Mouse (Mus musculus): ENCODE results near the gene Ppp2r5e. TPM values are rescaled to one million over a fixed set of nuclear protein-coding genes. Genes with fewer than 3 reads are reported as not detected.

Gene Ppp2r5e
- total and polyA plus RNA-seq, 3 experiments, result 9.1 to 32.9 (median 32.6) TPM

DNA sequence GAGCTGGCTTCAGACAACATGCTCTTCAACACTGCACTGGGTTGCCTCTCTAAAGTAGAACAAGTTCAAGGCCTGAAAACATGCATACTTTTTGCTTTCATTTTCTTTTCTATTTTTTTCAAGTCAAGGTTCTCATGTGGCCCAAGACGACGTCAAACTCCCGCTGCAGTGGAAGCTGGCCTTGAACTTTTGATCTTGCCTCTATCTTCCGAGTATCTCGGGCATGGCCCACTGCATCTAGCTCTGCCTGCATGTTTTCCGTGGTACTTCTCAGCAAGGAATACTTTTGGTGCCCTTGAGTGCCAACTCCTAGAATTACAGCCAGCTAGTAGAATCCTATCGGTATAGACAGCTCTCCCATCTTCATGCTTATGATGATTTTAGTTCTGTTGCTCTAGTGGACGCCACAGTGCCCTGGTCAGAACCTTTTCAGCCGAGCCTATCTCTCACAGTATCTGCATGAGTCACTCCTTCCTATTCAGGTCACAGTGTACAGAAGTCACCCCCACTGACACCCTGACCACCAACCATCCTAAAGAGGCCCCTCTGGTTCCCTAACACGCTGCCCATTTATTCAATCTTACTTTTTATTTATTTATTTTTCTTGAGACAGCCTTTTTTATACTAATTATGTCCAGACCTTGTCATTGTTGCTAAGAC is 39.9 kb upstream of the Ppp2r5e start:
- DNase-seq, result no peak
- H3K79me2 ChIP-seq (replicated peaks; ENCODE audit: control insufficient read depth, insufficient read depth, low read length), result no peaks in the 10 kb centered on the region
- TF ChIP-seq CTCF (IDR thresholded peaks at IDR 0.05) (no peak), EP300 (IDR thresholded peaks at IDR 0.05; ENCODE audit: insufficient read depth, low read depth, low read length) (no peak)
- no peak overlapping the region for H3K9ac ChIP-seq (ENCODE audit: low read depth, low read length)
- H3K27me3 ChIP-seq (ENCODE audit: control insufficient read depth, insufficient read depth, low read length), result no peaks in the 10 kb centered on the region
- no peak overlapping the region for H3K27ac ChIP-seq
- no peaks in the 10 kb centered on the region for H3K36me3 ChIP-seq (ENCODE audit: control insufficient read depth, insufficient read depth, low read length)
- WGBS, result 79% methylated on average over 10 of the region's 10 CpGs
- H3K4me1 ChIP-seq (ENCODE audit: control insufficient read depth, insufficient read depth, low read length), result no peaks in the 10 kb centered on the region
- intact Hi-C loops (cut with DNase I), result no loop called here
- H3K4me3 ChIP-seq, result no peak overlapping the region

DNA sequence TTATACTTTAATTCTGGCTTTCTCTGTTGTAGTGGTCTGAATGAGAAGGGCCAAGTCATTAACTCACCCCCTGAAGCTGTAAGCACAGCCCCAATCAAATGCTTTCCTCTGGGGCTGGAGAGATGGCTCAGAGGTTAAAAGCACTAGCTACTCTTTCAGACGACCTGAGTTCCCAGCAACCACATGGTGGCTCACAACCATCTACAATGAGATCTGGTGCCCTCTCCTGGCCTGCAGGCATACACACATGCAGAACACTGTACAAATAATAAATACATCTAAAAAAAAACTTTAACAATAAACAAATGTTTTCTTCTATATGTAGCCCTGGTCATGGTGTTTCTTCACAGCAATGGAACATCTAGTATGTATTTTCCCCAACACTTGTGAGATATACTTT is 33.6 kb upstream of the Ppp2r5e start:
- Histone ChIP-seq H3K36me3 (ENCODE audit: control insufficient read depth, insufficient read depth, low read length) (no peaks in the 10 kb centered on the region), H3K27ac (no peak overlapping the region), H3K4me3 (no peak overlapping the region), H3K27me3 (ENCODE audit: control insufficient read depth, insufficient read depth, low read length) (no peaks in the 10 kb centered on the region), H3K79me2 (replicated peaks; ENCODE audit: control insufficient read depth, insufficient read depth, low read length) (no peaks in the 10 kb centered on the region), H3K4me1 (ENCODE audit: control insufficient read depth, insufficient read depth, low read length) (no peaks in the 10 kb centered on the region), H3K9ac (ENCODE audit: low read depth, low read length) (no peak overlapping the region)
- WGBS, result 71% methylated on average over 1 of the region's 1 CpGs
- DNase-seq, result no peak
- intact Hi-C loops (cut with DNase I), result no loop called here
- TF ChIP-seq CTCF (IDR thresholded peaks at IDR 0.05) (peak; percentile 30; the same call in 1 of the 2 replicates), EP300 (IDR thresholded peaks at IDR 0.05; ENCODE audit: insufficient read depth, low read depth, low read length) (no peak), POLR2A (IDR thresholded peaks at IDR 0.05; ENCODE audit: insufficient read depth, low read depth, low read length) (no peak)

DNA sequence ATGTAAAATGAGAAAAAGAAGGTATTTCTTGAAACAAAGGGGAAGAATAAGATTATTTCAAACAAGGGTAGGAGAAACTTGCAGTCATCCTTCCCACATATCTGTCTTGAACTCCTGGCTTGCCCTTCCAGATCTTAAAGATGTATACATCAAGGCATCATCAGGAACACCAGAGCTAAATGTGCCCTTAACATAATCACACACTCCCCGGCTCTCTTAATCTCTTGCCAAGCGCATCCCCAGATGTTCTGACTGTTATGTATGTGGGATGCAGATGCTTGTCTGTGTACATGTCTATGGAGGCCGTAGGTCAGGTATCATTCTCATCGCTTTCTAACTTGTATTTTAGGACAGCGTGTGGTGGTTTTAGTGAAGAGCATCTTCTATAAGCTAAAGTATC is 27.2 kb upstream of the Ppp2r5e start:
- no peak overlapping the region for H3K4me3 ChIP-seq
- no peaks in the 10 kb centered on the region for H3K36me3 ChIP-seq (ENCODE audit: control insufficient read depth, insufficient read depth, low read length)
- WGBS, result 88% methylated on average over 5 of the region's 5 CpGs
- no peak overlapping the region for H3K27ac ChIP-seq
- H3K79me2 ChIP-seq (replicated peaks; ENCODE audit: control insufficient read depth, insufficient read depth, low read length), result no peaks in the 10 kb centered on the region
- no peaks in the 10 kb centered on the region for H3K4me1 ChIP-seq (ENCODE audit: control insufficient read depth, insufficient read depth, low read length)
- no peaks in the 10 kb centered on the region for H3K27me3 ChIP-seq (ENCODE audit: control insufficient read depth, insufficient read depth, low read length)
- TF ChIP-seq POLR2A (IDR thresholded peaks at IDR 0.05; ENCODE audit: insufficient read depth, low read depth, low read length) (no peak), CTCF (IDR thresholded peaks at IDR 0.05) (no peak), EP300 (IDR thresholded peaks at IDR 0.05; ENCODE audit: insufficient read depth, low read depth, low read length) (no peak)
- DNase-seq, result no peak
- intact Hi-C loops (cut with DNase I), result no loop called here
- H3K9ac ChIP-seq (ENCODE audit: low read depth, low read length), result no peak overlapping the region

DNA sequence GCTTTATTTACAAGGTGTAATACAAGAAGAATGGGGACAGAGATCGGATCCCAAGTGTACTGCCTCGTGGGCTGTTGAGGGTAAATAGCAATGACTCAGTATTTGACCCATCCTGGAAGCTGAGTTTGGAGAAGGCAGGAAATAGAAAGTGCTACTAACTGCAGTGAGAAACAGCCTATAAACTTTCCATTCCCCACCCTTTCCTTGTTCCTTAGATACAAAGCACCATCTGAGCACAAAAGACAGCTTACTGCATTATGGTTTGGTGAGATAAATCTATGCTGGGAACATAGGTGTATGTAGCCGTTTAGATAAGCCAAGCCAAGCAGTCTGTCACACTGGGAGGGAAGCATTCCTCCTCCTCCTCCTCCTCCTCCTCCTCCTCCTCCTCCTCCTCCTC is 26.8 kb upstream of the Ppp2r5e start:
- Histone ChIP-seq H3K9ac (ENCODE audit: low read depth, low read length) (no peak overlapping the region), H3K36me3 (ENCODE audit: control insufficient read depth, insufficient read depth, low read length) (no peaks in the 10 kb centered on the region), H3K27ac (no peak overlapping the region), H3K4me1 (ENCODE audit: control insufficient read depth, insufficient read depth, low read length) (no peaks in the 10 kb centered on the region), H3K79me2 (replicated peaks; ENCODE audit: control insufficient read depth, insufficient read depth, low read length) (no peaks in the 10 kb centered on the region), H3K4me3 (no peak overlapping the region), H3K27me3 (ENCODE audit: control insufficient read depth, insufficient read depth, low read length) (no peaks in the 10 kb centered on the region)
- 50% methylated on average over 3 of the region's 3 CpGs for WGBS
- TF ChIP-seq CTCF (IDR thresholded peaks at IDR 0.05), result no peak
- no peak for TF ChIP-seq EP300 (IDR thresholded peaks at IDR 0.05; ENCODE audit: insufficient read depth, low read depth, low read length)
- no peak for TF ChIP-seq POLR2A (IDR thresholded peaks at IDR 0.05; ENCODE audit: insufficient read depth, low read depth, low read length)
- intact Hi-C loops (cut with DNase I), result no loop called here
- DNase-seq, result no peak

DNA sequence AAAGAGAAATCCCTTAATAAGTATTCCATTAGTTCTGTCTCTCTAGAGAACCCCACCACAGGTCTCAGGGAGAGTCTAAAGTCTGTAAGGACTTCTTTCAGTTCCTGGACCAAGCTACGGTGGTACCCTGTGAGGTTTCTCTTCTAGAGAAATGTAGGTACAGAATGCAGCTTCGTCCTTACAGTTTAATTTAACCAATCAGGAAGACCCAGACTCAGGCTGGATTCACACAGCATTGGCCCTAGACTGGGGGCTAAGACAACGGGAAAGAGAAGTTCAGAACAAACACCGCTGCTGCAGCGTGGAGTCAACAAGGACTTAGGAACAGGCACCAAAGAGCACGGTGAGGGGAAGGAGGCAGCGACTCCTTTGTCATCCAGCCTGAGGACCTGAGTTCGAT is 20.8 kb upstream of the Ppp2r5e start:
- intact Hi-C loops (cut with DNase I), result no loop called here

DNA sequence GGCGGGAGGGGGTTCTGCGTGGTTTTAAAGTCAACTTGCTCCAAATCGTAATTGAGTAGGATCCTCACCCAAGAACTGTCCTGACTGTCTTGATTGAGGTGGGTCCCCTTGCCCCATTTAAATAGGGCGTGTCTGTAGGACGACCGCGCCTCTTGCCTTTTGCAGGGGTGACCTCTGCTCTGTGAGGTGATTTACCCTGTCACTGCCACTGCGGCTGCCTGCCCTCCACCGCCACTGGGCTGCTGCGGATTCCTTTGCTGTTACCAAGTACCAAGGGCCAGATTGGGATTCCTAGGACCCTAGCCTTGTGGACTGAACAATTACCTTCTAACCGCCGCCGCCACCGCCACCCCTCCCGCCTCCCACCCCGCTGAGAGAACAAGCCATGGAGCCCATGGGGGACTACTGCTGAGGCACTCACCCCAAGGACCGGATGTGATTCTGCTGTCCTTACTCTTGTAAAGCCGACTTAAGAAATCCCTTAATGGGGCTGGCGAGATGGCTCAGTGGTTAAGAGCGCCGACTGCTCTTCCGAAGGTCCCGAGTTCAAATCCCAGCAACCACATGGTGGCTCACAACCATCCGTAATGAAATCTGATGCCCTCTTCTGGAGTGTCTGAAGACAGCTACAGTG is 20.2 kb upstream of the Ppp2r5e start:
- no peaks in the 10 kb centered on the region for H3K79me2 ChIP-seq (replicated peaks; ENCODE audit: control insufficient read depth, insufficient read depth, low read length)
- H3K9ac ChIP-seq (ENCODE audit: low read depth, low read length), result peak overlapping the region; percentile 50
- peak overlapping the region; percentile 38; the same call in 1 of the 2 replicates for H3K27ac ChIP-seq
- no peak for TF ChIP-seq CTCF (IDR thresholded peaks at IDR 0.05)
- no peaks in the 10 kb centered on the region for H3K36me3 ChIP-seq (ENCODE audit: control insufficient read depth, insufficient read depth, low read length)
- H3K4me3 ChIP-seq, result peak overlapping the region; percentile 44
- DNase-seq, result peak; percentile 39 to 42
- WGBS, result 15% methylated on average over 24 of the region's 24 CpGs
- no peaks in the 10 kb centered on the region for H3K27me3 ChIP-seq (ENCODE audit: control insufficient read depth, insufficient read depth, low read length)
- intact Hi-C loops (cut with DNase I), result no loop called here
- peaks cover 2% of the 10 kb centered on the region; the same call in 1 of the 2 replicates for H3K4me1 ChIP-seq (ENCODE audit: control insufficient read depth, insufficient read depth, low read length)

More for the DNA sequence above, 20.8 kb upstream of the Ppp2r5e start:
- Histone ChIP-seq H3K79me2 (replicated peaks; ENCODE audit: control insufficient read depth, insufficient read depth, low read length) (no peaks in the 10 kb centered on the region), H3K4me3 (no peak overlapping the region), H3K9ac (ENCODE audit: low read depth, low read length) (no peak overlapping the region), H3K36me3 (ENCODE audit: control insufficient read depth, insufficient read depth, low read length) (no peaks in the 10 kb centered on the region), H3K27ac (no peak overlapping the region), H3K4me1 (ENCODE audit: control insufficient read depth, insufficient read depth, low read length) (peaks cover 2% of the 10 kb centered on the region; the same call in 1 of the 2 replicates), H3K27me3 (ENCODE audit: control insufficient read depth, insufficient read depth, low read length) (no peaks in the 10 kb centered on the region)
- TF ChIP-seq EP300 (IDR thresholded peaks at IDR 0.05; ENCODE audit: insufficient read depth, low read depth, low read length), result no peak
- no peak for TF ChIP-seq CTCF (IDR thresholded peaks at IDR 0.05)
- no peak for TF ChIP-seq POLR2A (IDR thresholded peaks at IDR 0.05; ENCODE audit: insufficient read depth, low read depth, low read length)
- WGBS, result 60% methylated on average over 8 of the region's 8 CpGs
- DNase-seq, result peak in 1 of 2 experiments; percentile 23
